Mouse (Mus musculus) limb, embryonic 12.5 days (tissue): ENCODE data around the gene Ogdhl. TPM values are rescaled to one million over a fixed set of nuclear protein-coding genes. Genes with fewer than 3 reads are reported as not detected.
"Not testable (repeated sequence)": the region's sequence is repeated elsewhere in the genome, so short reads cannot be mapped to it uniquely, and the experiment has no call there.

Source experiments
- ATAC-seq: fragments of 200-750 bp; cut with Nextera tagmentation; 2 replicates; pipeline ENCODE4 v1.8.0; 2017; ENCODE audit warnings: low read depth, moderate TSS enrichment; ENCODE audit not compliant: insufficient number of reproducible peaks, insufficient read depth, low FRiP score, low TSS enrichment
- H3K27ac ChIP-seq: fragments of 300-500 bp; sonication (generic); 2 replicates; pipeline ENCODE4 v1.5.1; 2016; ENCODE audit warnings: mild to moderate bottlenecking, moderate library complexity
- H3K27me3 ChIP-seq: fragments of 300-500 bp; sonication (generic); 2 replicates; pipeline ENCODE4 v1.6.1; 2016; ENCODE audit warnings: mild to moderate bottlenecking, moderate library complexity
- H3K36me3 ChIP-seq: fragments of 300-500 bp; sonication (generic); 2 replicates; pipeline ENCODE4 v1.6.1; 2016; ENCODE audit warnings: mild to moderate bottlenecking, moderate library complexity
- H3K4me1 ChIP-seq: fragments of 300-500 bp; sonication (generic); replicated peaks from 2 replicates; pipeline ENCODE4 v1.6.1; 2016
- H3K4me2 ChIP-seq: fragments of 300-500 bp; sonication (generic); 2 replicates; pipeline ENCODE4 v1.6.1; 2016; ENCODE audit warnings: mild to moderate bottlenecking, moderate library complexity
- H3K4me3 ChIP-seq: fragments of 300-500 bp; sonication (generic); replicated peaks from 2 replicates; pipeline ENCODE4 v1.5.1; 2016; ENCODE audit warnings: mild to moderate bottlenecking
- H3K9ac ChIP-seq: fragments of 300-500 bp; sonication (generic); replicated peaks from 2 replicates; pipeline ENCODE4 v1.6.1; 2016; ENCODE audit warnings: mild to moderate bottlenecking, moderate library complexity
- H3K9me3 ChIP-seq: fragments of 300-500 bp; sonication (generic); 2 replicates; pipeline ENCODE4 v1.6.1; 2016; ENCODE audit warnings: mild to moderate bottlenecking, moderate library complexity
- WGBS: fragments of 180-500 bp; shearing (Covaris S2); methylation state at CpG from one replicate; pipeline ENCODE4 v1.1.7; 2016; 5-methylcytosine and 5-hydroxymethylcytosine counted together
- polyA plus RNA-seq: library from polyadenylated mRNA; unstranded; fragments of >200 nt; fragmentation: Nextera tagmentation; extraction: Ambion mirVana; gene quantifications from 2 replicates; pipeline ENCODE4 v1.2.1, GENCODE M21; 2016

Ogdhl gene
- polyA plus RNA-seq, 1 experiment from 2014 or later, result 19.1 TPM

GRCm38 (mm10) chr14:32336021-32336420, 14.2 kb downstream of the Ogdhl start:
- no peak overlapping the region for H3K27ac ChIP-seq
- H3K4me1 ChIP-seq, result no peaks in the 10 kb centered on the region
- H3K4me3 ChIP-seq, result no peak overlapping the region
- peaks cover 67% of the 10 kb centered on the region for H3K36me3 ChIP-seq
- no peaks in the 10 kb centered on the region for H3K27me3 ChIP-seq
- no peaks in the 10 kb centered on the region for H3K9me3 ChIP-seq
- H3K4me2 ChIP-seq, result no peak overlapping the region
- H3K9ac ChIP-seq, result no peak overlapping the region
- WGBS, result 83% methylated on average over 6 of the region's 6 CpGs
- no peak for ATAC-seq

- 78% methylated on average over 11 of the region's 11 CpGs for WGBS
- Histone ChIP-seq H3K9me3 (no peaks in the 10 kb centered on the region), H3K36me3 (peaks cover 73% of the 10 kb centered on the region), H3K27me3 (no peaks in the 10 kb centered on the region), H3K9ac (no peak overlapping the region), H3K27ac (no peak overlapping the region), H3K4me1 (no peaks in the 10 kb centered on the region), H3K4me2 (no peak overlapping the region), H3K4me3 (no peak overlapping the region)
- ATAC-seq, result no peak
These were observed 14.7 kb downstream of the Ogdhl start for GRCm38 (mm10) chr14:32336547-32336946.

- Histone ChIP-seq H3K4me2 (no peak overlapping the region), H3K27ac (no peak overlapping the region), H3K36me3 (peaks cover 74% of the 10 kb centered on the region), H3K27me3 (no peaks in the 10 kb centered on the region), H3K9ac (no peak overlapping the region), H3K4me3 (no peak overlapping the region), H3K9me3 (no peaks in the 10 kb centered on the region), H3K4me1 (no peaks in the 10 kb centered on the region)
- WGBS, result 96% methylated on average over 7 of the region's 7 CpGs
- no peak for ATAC-seq
These were observed 20.0 kb downstream of the Ogdhl start for GRCm38 (mm10) chr14:32341823-32342222.

- Histone ChIP-seq H3K9me3 (no peaks in the 10 kb centered on the region), H3K9ac (no peak overlapping the region), H3K27me3 (no peaks in the 10 kb centered on the region), H3K4me1 (no peaks in the 10 kb centered on the region), H3K27ac (no peak overlapping the region), H3K36me3 (peaks cover 72% of the 10 kb centered on the region), H3K4me2 (no peak overlapping the region), H3K4me3 (no peak overlapping the region)
- no peak for ATAC-seq
- WGBS, result 94% methylated on average over 7 of the region's 7 CpGs
These were observed 22.4 kb downstream of the Ogdhl start for GRCm38 (mm10) chr14:32344176-32344575.

- no peak overlapping the region for H3K9ac ChIP-seq
- 79% methylated on average over 9 of the region's 10 CpGs for WGBS
- no peaks in the 10 kb centered on the region for H3K9me3 ChIP-seq
- H3K4me3 ChIP-seq, result no peak overlapping the region
- no peak for ATAC-seq
- no peak overlapping the region for H3K4me2 ChIP-seq
- no peaks in the 10 kb centered on the region for H3K4me1 ChIP-seq
- H3K27me3 ChIP-seq, result no peaks in the 10 kb centered on the region
- no peak overlapping the region for H3K27ac ChIP-seq
- peaks cover 69% of the 10 kb centered on the region for H3K36me3 ChIP-seq
These were observed 22.9 kb downstream of the Ogdhl start for GRCm38 (mm10) chr14:32344694-32345093.

- Histone ChIP-seq H3K4me1 (no peaks in the 10 kb centered on the region), H3K27me3 (no peaks in the 10 kb centered on the region), H3K9ac (no peak overlapping the region), H3K4me3 (no peak overlapping the region), H3K27ac (no peak overlapping the region), H3K4me2 (no peak overlapping the region), H3K36me3 (peaks cover 45% of the 10 kb centered on the region), H3K9me3 (no peaks in the 10 kb centered on the region)
- ATAC-seq, result no peak
- WGBS, result 92% methylated on average over 9 of the region's 9 CpGs
These were observed 25.5 kb downstream of the Ogdhl start for GRCm38 (mm10) chr14:32347307-32347706.

GRCm38 (mm10) chr14:32351181-32351920, 29.5 kb downstream of the Ogdhl start:
- not testable (repeated sequence) for H3K27me3 ChIP-seq, H3K9me3 ChIP-seq, H3K4me3 ChIP-seq, H3K9ac ChIP-seq, ATAC-seq, H3K4me1 ChIP-seq, H3K4me2 ChIP-seq, H3K27ac ChIP-seq
- peaks cover 18% of the 10 kb centered on the region; the same call in 1 of the 2 replicates for H3K36me3 ChIP-seq
- 28% methylated on average over 6 of the region's 6 CpGs for WGBS

GRCm38 (mm10) chr14:32364359-32364758, 42.5 kb downstream of the Ogdhl start:
- no peaks in the 10 kb centered on the region for H3K4me1 ChIP-seq
- H3K4me2 ChIP-seq, result no peak overlapping the region
- H3K4me3 ChIP-seq, result no peak overlapping the region
- no peaks in the 10 kb centered on the region for H3K36me3 ChIP-seq
- WGBS, result 46% methylated on average over 7 of the region's 7 CpGs
- no peak overlapping the region for H3K9ac ChIP-seq
- ATAC-seq, result no peak
- H3K27ac ChIP-seq, result no peak overlapping the region
- H3K27me3 ChIP-seq, result no peaks in the 10 kb centered on the region
- H3K9me3 ChIP-seq, result 0 out of 2 replicates have a peak, but pooled peaks cover 5% of the 10 kb centered on the region

GRCm38 (mm10) chr14:32369756-32370155, 47.9 kb downstream of the Ogdhl start:
- H3K9me3 ChIP-seq, result no peaks in the 10 kb centered on the region
- 77% methylated on average over 7 of the region's 7 CpGs for WGBS
- H3K4me2 ChIP-seq, result no peak overlapping the region

GRCm38 (mm10) chr14:32372510-32372909, 50.7 kb downstream of the Ogdhl start:
- H3K4me1 ChIP-seq, result 0 out of 2 replicates have a peak, but pooled peaks cover 3% of the 10 kb centered on the region
- 92% methylated on average over 2 of the region's 2 CpGs for WGBS

More at GRCm38 (mm10) chr14:32369756-32370155, 47.9 kb downstream of the Ogdhl start:
- no peaks in the 10 kb centered on the region for H3K36me3 ChIP-seq
- H3K27ac ChIP-seq, result no peak overlapping the region
- H3K9ac ChIP-seq, result no peak overlapping the region
- ATAC-seq, result no peak
- 0 out of 2 replicates have a peak, but pooled peaks cover 3% of the 10 kb centered on the region for H3K27me3 ChIP-seq
- no peaks in the 10 kb centered on the region for H3K4me1 ChIP-seq
- no peak overlapping the region for H3K4me3 ChIP-seq

GRCm38 (mm10) chr14:32379395-32380098, 57.7 kb downstream of the Ogdhl start:
- peak overlapping the region; percentile 16; the same call in 1 of the 2 replicates for H3K4me3 ChIP-seq
- no peak for ATAC-seq
- no peaks in the 10 kb centered on the region for H3K9me3 ChIP-seq
- 8% methylated on average over 22 of the region's 22 CpGs for WGBS
- no peaks in the 10 kb centered on the region for H3K36me3 ChIP-seq
- H3K4me1 ChIP-seq, result peaks cover 23% of the 10 kb centered on the region
- no peak overlapping the region for H3K27ac ChIP-seq
- peaks cover 33% of the 10 kb centered on the region for H3K27me3 ChIP-seq
- peak overlapping the region; percentile 45 for H3K4me2 ChIP-seq
- H3K9ac ChIP-seq, result no peak overlapping the region

More at GRCm38 (mm10) chr14:32372510-32372909, 50.7 kb downstream of the Ogdhl start:
- Histone ChIP-seq H3K9me3 (no peaks in the 10 kb centered on the region), H3K9ac (no peak overlapping the region), H3K4me3 (no peak overlapping the region), H3K27ac (no peak overlapping the region), H3K36me3 (no peaks in the 10 kb centered on the region), H3K27me3 (0 out of 2 replicates have a peak, but pooled peaks cover 3% of the 10 kb centered on the region), H3K4me2 (no peak overlapping the region)
- no peak for ATAC-seq
